Mouse (Mus musculus): ENCODE measurements at regions not wholly inside any gene's neighbourhood (a gene's known extent, or its start where the extent isn't known, plus 50 kb on each side); places are given as distances from the start of the nearest gene placed in this dataset.

DNA sequence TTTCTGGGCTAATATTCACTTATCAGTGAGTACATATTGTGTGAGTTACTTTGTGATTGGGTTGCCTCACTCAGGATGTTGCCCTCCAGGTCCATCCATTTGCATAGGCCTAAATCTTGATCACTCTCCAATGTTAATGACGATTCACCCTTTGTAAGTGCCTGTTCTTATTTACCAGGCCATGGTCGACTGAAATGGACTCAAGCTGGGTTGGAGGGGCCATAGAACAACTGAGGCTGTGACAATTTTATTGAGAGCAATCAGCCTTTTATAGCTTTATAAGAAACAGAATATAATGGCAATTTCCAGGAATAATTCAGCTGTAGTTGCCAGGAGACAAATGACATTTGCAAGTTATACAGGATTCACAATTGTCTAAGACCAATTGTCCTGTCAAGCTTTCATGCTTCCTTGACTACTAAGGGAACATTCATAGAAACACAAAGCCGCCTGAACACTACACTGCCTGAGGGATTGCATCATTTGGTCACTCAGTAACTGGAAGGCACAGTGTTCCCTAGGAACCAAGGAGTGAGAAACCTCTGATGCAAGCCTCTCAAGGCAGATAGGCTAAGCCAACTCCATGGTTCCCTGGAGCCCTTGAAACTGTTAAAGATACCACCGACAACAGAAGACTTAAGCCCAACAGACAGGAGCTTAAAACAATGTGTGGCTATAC, 348.5 kb upstream of the Prmt6 start:
- Histone ChIP-seq H3K27me3 (replicated peaks) (no peaks in the 10 kb centered on the region), H3K36me3 (no peaks in the 10 kb centered on the region), H3K9me3 (no peaks in the 10 kb centered on the region), H3K4me3 (replicated peaks) (no peak overlapping the region), H3K4me2 (no peak overlapping the region), H3K9ac (no peak overlapping the region), H3K4me1 (no peaks in the 10 kb centered on the region), H3K27ac (no peak overlapping the region)
- no peak for ATAC-seq (ENCODE audit: insufficient read depth, low FRiP score, low read depth)
- WGBS: 71% methylated on average over 4 of the region's 4 CpGs

DNA sequence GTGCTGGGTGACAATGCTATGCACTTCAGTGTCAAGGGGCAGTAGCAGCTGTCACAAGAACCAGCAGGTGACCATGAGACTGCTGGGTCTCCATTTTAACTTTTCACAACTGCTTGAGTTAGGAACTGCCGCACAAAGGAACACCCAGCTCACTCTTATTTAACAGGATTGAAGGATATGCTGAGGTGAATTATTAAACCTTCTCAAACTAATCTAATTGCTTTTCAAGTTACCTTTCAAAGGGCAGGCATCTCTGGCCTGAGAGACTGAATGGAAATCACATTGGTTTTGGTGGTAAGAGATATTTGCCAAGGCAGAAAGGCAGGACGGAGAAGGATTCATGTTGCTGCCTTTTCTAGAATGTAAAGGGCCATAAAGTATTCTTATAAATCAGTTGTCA, 332.0 kb upstream of the Prmt6 start:
- no peaks in the 10 kb centered on the region for H3K9me3 ChIP-seq
- ATAC-seq (ENCODE audit: insufficient read depth, low FRiP score, low read depth): no peak
- no peaks in the 10 kb centered on the region for H3K36me3 ChIP-seq
- no peak overlapping the region for H3K27ac ChIP-seq
- H3K4me3 ChIP-seq (replicated peaks): no peak overlapping the region
- 58% methylated on average over 2 of the region's 2 CpGs for WGBS
- H3K4me2 ChIP-seq: no peak overlapping the region
- no peaks in the 10 kb centered on the region for H3K4me1 ChIP-seq
- H3K9ac ChIP-seq: no peak overlapping the region
- no peaks in the 10 kb centered on the region for H3K27me3 ChIP-seq (replicated peaks)

DNA sequence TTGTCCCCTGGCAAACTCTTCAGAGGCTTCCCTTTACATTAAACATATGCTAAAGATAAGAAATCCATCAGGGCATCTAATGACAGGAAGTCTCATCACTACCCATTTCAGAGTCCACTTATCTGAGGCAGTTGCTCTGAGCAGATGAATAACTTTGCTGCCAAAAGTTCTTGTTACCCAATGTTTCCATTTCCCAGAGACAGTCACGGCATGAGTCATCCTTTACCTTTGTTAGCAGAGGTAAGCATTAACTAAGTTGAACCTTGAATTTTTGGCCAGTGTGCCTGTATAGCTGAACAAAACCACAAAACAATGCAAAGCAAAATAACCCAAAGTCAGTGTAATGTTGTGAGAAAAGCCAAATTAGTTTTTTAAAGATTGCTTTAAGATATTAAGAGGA, 328.5 kb upstream of the Prmt6 start:
- no peaks in the 10 kb centered on the region for H3K4me1 ChIP-seq
- no peak for ATAC-seq (ENCODE audit: insufficient read depth, low FRiP score, low read depth)
- H3K4me2 ChIP-seq: no peak overlapping the region
- no peaks in the 10 kb centered on the region for H3K9me3 ChIP-seq
- WGBS: 48% methylated on average over 1 of the region's 1 CpGs
- no peaks in the 10 kb centered on the region for H3K27me3 ChIP-seq (replicated peaks)
- no peak overlapping the region for H3K27ac ChIP-seq
- no peaks in the 10 kb centered on the region for H3K36me3 ChIP-seq
- H3K4me3 ChIP-seq (replicated peaks): no peak overlapping the region
- no peak overlapping the region for H3K9ac ChIP-seq

DNA sequence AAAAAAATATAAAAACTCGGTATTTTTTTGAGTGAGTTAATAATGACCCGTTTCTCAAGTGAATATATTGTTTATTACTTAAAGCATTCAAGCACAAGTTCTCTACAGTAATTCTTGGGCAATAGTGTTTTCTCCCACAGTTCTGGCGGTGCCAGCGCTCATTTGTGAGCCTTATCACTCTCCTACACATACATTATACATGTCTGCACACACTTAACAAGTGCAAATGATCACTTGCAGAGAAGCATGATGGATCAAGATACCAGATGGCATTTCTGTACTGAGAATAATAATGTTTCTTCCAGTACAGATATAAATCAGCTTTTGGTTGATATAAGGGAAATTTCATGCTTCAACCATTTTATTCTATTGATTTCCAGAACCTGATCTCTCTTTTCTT, 316.4 kb upstream of the Prmt6 start:
- H3K4me2 ChIP-seq: no peak overlapping the region
- no peaks in the 10 kb centered on the region for H3K36me3 ChIP-seq
- no peak for ATAC-seq (ENCODE audit: insufficient read depth, low FRiP score, low read depth)
- H3K9me3 ChIP-seq: no peaks in the 10 kb centered on the region
- H3K27me3 ChIP-seq (replicated peaks): no peaks in the 10 kb centered on the region
- no peak overlapping the region for H3K4me3 ChIP-seq (replicated peaks)
- no peaks in the 10 kb centered on the region for H3K4me1 ChIP-seq
- no peak overlapping the region for H3K9ac ChIP-seq
- H3K27ac ChIP-seq: no peak overlapping the region
- 78% methylated on average over 4 of the region's 4 CpGs for WGBS

DNA sequence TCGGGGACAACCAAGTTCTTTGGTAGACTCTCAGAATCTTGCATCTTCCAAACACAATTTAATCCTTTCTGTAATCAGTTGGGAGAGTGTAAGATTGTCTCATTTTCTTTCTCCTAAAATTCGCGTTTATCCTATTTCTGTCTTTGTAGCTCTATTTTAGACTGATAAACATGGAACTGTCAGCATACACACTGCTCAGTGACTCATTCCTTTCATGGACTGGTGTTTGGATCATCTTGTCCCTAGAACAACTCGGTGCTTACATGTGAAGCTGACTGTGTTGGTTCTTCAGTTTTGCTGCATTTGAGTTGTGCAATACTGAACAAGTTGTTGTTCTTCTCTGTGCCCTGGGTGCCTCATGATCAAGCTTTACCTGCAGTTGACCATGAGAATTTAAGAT, 296.5 kb upstream of the Prmt6 start:
- no peak overlapping the region for H3K4me2 ChIP-seq
- no peak overlapping the region for H3K27ac ChIP-seq
- H3K9ac ChIP-seq: no peak overlapping the region
- no peaks in the 10 kb centered on the region for H3K36me3 ChIP-seq
- no peaks in the 10 kb centered on the region for H3K27me3 ChIP-seq (replicated peaks)
- WGBS: 75% methylated on average over 4 of the region's 4 CpGs
- ATAC-seq (ENCODE audit: insufficient read depth, low FRiP score, low read depth): no peak
- H3K4me3 ChIP-seq (replicated peaks): no peak overlapping the region
- no peaks in the 10 kb centered on the region for H3K9me3 ChIP-seq
- H3K4me1 ChIP-seq: no peaks in the 10 kb centered on the region

DNA sequence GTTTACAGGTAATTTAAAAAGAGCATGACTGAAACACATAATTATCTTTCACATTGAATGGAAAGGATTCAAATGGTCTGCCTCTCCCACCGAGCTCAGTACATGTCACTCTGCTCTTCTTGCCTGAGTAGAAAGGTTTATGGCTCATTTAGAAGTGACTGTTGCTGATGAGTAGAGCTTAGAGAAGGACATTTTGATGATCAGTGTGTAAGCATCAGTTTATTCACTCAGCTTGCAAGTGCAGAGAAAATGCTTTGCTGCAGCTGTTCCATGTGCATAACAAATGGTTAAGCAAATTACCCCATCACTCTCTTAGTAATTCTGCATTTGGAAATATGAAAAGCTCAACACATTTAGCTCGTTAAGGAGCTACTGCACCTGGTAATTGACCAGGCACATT, 287.5 kb upstream of the Prmt6 start:
- H3K4me1 ChIP-seq: no peaks in the 10 kb centered on the region
- WGBS: 57% methylated on average over 2 of the region's 2 CpGs
- H3K27me3 ChIP-seq (replicated peaks): no peaks in the 10 kb centered on the region
- H3K9ac ChIP-seq: no peak overlapping the region
- no peaks in the 10 kb centered on the region for H3K36me3 ChIP-seq
- no peak overlapping the region for H3K4me3 ChIP-seq (replicated peaks)
- no peaks in the 10 kb centered on the region for H3K9me3 ChIP-seq
- no peak overlapping the region for H3K4me2 ChIP-seq
- ATAC-seq (ENCODE audit: insufficient read depth, low FRiP score, low read depth): no peak
- no peak overlapping the region for H3K27ac ChIP-seq

All from stomach, embryonic 15.5 days (tissue).